Mouse (Mus musculus): ENCODE measurements around the gene Ror1.

The Ror1 gene

GRCm38 (mm10) chr4:100271059-100271735 is 175.6 kb downstream of the Ror1 start:
- no peak for DNase-seq

GRCm38 (mm10) chr4:100271736-100272127 is 176.1 kb downstream of the Ror1 start:
- DNase-seq, result no peak

GRCm38 (mm10) chr4:100273356-100273755 is 177.8 kb downstream of the Ror1 start:
- DNase-seq, result no peak

GRCm38 (mm10) chr4:100273807-100274480 is 178.4 kb downstream of the Ror1 start:
- no peak for DNase-seq

- DNase-seq, result no peak
These were observed 180.9 kb downstream of the Ror1 start for GRCm38 (mm10) chr4:100276482-100276881.

GRCm38 (mm10) chr4:100276970-100277369 is 181.4 kb downstream of the Ror1 start:
- no peak for DNase-seq

GRCm38 (mm10) chr4:100283171-100283880 is 187.7 kb downstream of the Ror1 start:
- no peak for DNase-seq

GRCm38 (mm10) chr4:100284528-100284927 is 188.9 kb downstream of the Ror1 start:
- no peak for DNase-seq

- no peak for DNase-seq
These were observed 190.5 kb downstream of the Ror1 start for GRCm38 (mm10) chr4:100286111-100286541.

GRCm38 (mm10) chr4:100286800-100287199 is 191.2 kb downstream of the Ror1 start:
- DNase-seq, result no peak

GRCm38 (mm10) chr4:100287829-100288228 is 192.2 kb downstream of the Ror1 start:
- no peak for DNase-seq

GRCm38 (mm10) chr4:100291015-100291651 is 195.5 kb downstream of the Ror1 start:
- DNase-seq, result no peak

- DNase-seq, result no peak
These were observed 202.1 kb downstream of the Ror1 start for GRCm38 (mm10) chr4:100297678-100298077.

- no peak for DNase-seq
These were observed 203.0 kb downstream of the Ror1 start for GRCm38 (mm10) chr4:100298566-100298965.

GRCm38 (mm10) chr4:100300171-100300570 is 204.6 kb downstream of the Ror1 start:
- DNase-seq, result no peak

GRCm38 (mm10) chr4:100301423-100301822 is 205.8 kb downstream of the Ror1 start:
- no peak for DNase-seq

GRCm38 (mm10) chr4:100307365-100307764 is 211.8 kb downstream of the Ror1 start:
- DNase-seq, result no peak

- DNase-seq, result no peak
These were observed 216.4 kb downstream of the Ror1 start for GRCm38 (mm10) chr4:100311775-100312537.

- no peak for DNase-seq
These were observed 219.5 kb downstream of the Ror1 start for GRCm38 (mm10) chr4:100315066-100315465.

GRCm38 (mm10) chr4:100321758-100322157 is 226.2 kb downstream of the Ror1 start:
- DNase-seq, result no peak

- no peak for DNase-seq
These were observed 229.3 kb downstream of the Ror1 start for GRCm38 (mm10) chr4:100324719-100325515.

All from thymus, postnatal 25 days (tissue).